Mouse (Mus musculus): ENCODE measurements around the gene Rps8.
"Not testable (repeated sequence)": the region's sequence is repeated elsewhere in the genome, so short reads cannot be mapped to it uniquely, and the experiment has no call there.

Rps8 gene

DNA sequence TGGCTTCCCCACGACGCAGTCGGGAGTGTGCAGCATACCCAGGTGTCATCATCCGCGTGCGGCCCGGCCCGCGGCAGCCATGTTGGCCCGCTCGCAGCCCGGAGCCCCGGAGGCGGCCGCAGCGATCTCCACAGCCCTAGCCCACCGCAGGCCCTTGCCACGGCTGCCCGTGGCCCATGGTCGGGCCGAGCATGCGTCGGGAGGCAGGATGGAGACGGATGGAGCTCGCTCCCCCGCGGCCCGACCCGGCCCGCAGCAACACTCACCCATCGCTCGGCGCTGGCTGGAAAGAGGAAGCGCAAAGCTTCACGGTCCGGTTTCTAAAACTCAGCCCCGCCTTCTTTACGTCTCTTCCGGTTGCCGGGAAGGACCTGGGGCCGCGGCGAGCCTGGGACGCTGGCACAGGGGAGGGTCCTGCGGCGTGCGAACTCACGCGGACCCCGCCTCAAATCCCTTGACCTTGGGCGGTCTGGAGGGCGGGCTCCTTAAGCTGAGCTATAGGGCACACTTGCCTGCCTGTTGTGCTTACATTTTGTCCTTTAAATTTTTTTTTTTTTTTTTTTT lies at the start of gene Rps8:
TSS of gene Rps8 (minus strand) at position 452 of the 564 bp plus-strand sequence.
- peak; percentile 90 to 92 for DNase-seq

DNA sequence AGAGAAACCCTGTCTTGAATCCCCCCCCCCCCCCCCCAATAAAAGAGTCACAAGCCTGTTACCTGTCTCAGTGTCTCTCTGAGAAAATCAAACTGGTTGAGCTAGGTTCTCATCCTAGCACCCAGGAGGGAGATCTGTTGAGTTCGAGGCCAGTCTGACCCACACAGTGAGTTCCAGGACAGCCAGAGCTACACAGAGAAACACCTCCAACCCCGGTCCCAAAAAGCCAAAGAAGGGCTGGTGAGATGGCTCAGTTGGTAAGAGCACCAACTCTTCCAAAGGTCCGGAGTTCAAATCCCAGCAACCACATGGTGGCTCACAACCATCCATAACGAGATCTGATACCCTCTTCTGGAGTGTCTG lies 46.9 kb upstream of the Rps8 start:
- no peak for DNase-seq

DNA sequence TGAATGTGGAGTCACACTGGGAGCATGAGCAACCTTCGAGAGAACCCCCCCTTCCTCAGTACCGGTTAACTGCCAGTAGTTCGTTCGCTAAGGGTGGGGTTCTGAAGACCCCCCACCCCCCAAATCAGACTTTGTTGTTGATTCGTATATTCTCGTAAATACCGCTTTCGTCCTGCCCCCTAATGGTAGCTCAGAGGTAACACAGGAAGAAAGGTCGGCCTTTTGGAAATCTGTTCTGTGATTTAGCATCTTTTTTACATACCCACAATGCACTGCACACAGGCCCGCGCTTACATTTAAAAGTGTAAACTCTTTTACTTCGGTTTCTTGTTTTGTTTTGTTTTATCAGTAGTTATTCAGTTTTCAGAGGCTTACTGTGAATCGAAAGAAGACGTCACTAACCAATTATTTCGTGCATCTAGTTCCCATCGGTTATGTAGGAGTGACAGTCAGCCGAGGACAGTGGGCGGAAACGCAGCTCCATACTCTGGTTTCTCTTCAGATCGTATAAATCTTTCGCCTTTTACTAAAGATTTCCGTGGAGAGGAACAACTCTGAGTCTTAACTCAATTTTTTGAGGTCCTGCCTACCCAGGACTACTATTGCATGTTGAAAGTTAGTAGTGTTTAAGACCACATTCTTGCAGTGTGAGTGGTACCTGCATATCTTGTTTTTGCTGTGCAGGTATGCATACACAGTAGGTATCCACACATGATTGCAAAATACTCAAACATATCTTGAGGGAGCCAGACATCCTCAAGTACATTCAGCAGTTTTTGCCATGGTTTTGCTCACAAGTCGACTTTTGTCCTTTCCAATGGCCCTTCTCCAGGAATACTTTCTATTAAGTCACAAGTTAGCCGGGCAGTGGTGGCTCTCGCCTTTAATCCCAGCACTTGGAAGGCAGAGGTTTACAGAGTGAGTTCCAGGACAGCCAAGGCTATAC lies 46.3 kb upstream of the Rps8 start:
- peak; percentile 61 to 67 for DNase-seq

DNA sequence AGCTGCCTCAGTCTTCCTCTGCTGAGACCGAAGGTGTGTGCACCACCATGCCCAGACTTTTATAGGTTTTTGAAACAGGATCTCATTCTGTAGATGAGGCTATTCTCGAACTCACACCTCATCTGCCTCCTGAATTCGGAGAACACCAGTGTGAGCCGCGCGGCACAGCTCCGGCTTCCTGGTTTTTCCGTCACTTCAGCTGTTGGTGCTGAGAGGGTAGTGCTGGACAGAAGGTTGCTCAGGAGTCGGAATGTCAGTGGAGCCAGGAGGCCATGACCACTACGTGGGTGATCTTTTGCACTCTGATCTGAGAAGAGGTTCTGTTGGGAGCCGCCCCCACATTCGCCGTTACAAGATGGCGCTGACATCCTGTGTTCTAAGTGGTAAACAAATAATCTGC lies 35.8 kb upstream of the Rps8 start:
- DNase-seq: no peak

DNA sequence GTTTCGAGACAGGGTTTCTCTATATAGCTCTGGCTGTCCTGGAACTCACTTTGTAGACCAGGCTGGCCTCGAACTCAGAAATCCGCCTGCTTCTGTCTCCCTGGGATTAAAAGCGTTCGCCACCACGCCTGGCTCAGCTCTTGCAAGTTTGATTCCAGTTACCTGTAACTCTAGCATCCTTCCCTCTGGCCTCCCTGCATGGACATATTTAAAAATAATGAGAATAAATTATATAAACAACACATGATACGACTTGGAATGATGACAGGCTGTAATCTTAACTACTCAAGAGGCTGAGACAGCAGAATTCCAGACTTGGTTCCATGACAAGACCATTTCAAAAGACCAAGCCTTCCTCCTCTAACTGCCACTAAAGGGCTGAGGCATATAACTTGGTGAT lies 34.6 kb upstream of the Rps8 start:
- no peak for DNase-seq

DNA sequence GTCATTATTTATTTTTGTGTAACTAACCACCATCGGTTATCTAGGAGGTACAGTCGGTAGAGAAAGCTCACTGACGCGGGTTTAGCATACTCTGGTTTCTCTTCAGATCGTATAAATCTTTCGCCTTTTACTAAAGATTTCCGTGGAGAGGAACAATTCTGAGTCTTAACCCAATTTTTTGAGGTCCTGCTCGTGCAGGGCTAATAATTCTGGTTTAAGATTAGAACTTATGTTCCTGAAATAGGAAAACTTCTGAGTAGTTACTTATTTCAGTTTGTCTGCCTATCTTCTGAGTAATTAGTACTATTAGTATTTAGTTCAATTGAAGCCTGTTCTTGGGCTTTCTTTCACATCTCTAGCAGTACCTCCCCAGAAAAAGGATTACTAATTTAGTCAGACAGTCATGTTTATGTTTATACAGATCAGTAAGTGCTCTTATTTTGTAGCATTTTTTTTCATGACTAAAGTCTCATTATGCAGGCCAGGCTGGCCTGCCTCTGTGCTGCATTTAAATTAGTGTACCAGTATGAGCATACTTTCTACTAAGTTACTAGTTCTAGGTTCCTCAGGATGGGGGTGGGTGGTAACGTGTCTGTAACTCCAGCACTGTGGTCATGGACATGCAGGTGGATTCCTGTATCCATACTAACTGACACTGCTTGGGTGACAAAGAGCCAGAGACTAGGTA lies 34.0 kb upstream of the Rps8 start:
- peak; percentile 37 to 39 for DNase-seq

DNA sequence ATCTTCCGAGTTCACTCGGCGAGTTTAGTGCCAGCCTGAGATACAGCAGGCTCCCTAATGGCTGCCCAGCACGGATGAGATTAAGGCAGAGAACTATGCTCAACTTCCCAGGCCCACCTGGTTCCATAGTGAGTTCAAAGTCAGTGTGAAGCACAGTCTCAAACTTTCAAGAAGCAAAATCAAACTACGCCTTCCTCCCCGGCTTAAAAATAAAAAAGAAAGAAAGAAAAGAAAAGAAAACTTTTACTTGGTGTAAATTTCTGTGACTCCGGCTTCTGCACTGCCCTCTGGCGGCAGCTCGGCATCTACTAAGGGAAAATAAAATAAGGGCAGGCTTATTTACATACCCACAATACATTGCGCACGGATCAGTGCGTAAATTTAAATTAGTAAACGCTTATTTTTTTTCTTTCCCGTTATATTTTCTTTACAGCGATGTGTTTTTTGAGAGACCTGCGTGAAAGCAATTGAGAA lies 33.4 kb upstream of the Rps8 start:
- peak; percentile 91 to 96 for DNase-seq

DNA sequence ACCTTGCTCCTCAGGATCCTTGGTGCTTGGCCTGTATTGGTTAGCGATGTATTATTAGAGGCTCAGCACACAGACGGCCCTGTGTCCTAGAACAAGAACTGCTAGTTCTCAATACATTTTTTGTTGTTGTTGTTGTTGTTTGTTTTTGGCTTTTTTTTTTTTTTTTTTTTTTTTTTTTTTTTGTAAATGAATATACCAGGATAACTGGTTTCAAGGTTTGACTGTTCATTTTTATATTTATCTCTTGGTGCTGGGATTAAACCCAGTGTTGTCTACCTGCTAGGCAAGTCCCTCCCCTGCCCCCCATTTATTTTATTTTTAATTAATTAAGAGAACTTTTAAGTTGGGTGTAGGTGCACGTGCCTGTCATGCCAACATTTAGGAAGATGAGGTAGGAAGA lies 32.9 kb upstream of the Rps8 start:
- DNase-seq: no peak

DNA sequence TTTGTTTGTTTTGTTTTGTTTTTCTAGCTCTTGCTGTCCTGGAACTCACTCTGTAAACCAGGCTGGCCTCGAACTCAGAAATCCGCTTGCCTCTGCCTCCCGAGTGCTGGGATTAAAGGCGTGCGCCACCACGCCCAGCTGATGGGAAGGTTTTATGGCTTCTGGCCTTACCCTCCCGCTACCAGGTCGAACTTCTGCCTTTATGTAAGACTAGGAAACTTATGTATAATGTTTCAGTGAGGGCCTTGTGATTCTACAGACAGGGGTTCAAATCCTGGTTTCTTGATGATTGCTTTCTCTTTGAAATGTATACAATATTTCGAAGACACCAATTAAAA lies 26.7 kb upstream of the Rps8 start:
- DNase-seq: not testable (repeated sequence)

DNA sequence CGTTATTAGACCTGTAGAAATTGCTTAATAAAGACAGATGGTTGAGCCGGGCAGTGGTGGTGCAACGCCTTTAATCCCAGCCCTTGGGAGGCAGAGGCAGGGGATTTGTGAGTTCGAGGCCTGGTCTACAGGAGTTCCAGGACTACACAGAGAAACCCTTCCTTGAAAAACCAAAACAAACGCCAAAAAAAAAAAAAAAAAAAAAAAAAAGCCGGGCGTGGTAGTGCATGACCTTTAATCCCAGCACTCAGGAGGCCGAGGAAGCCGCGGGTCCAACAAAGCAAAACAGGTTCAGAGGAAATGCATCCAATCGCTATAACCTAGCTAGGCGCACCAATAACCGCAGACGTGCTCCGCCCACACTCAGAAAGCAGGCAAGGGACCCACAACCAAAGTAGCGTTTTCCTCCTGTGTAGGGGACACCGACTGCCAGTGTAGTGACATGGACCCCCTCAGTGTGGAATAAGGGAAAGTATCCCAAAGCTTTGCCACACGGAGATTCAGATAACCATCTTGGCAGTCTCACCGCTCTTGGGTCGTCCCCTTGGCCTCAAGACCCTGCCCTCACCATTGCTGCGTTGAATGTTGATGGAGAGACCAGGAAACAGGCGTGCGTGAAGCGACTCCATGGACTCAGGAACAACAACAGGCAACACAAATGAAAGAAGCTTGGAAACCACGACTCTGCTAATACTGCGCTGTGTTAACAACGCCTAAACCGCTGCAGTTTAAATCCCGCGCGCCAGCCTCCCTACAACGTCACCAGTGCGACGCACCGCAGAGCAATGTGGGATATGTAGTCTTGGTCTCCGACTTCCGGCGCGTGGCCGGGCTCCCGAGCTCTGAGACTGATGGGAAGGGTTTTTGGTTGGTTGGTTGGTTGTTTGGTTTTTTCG lies 26.1 kb upstream of the Rps8 start, which contains the start of gene Kif2c:
TSS of gene Kif2c (minus strand) at position 777 of the 896 bp plus-strand sequence.
- DNase-seq: peak; percentile 94 to 95

DNA sequence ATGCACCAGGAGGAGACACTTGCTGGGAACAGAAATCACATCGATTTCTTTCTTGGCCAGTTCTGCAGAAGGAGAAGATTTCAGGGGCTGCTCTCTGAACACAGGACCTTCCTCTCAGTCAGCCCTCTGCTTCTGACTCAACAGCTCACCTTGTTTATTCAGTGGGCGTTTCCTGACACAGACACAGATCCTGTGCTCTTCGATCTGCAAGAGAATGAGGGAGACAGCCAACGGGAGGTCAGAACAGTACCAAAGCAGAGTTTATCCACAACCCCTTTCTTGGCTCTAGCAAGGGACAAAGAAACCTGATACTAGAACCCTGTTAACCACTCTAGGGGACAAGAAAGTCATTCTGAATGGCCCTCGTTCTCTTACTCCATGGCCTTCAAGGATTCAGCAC lies 13.9 kb upstream of the Rps8 start:
- no peak for DNase-seq

DNA sequence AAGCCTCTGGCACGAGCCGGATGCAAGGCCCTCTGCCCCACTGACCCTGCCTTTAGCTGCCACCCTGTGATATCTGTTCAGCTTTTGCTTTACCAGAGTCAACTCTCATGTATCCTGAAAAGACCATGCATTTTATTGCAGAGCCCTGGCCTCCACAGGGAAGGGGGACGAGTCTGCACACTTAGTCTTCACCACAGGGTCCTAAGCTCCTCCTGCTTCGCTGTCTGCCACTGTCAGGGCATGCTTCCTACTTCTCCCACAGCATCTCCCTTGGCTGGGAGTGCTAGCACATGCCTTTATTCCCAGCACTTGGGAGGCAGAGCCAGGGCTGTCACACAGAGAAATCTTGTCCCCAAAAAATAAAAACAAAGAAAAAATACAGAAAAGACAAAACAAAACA lies 5.1 kb upstream of the Rps8 start:
- no peak for DNase-seq

DNA sequence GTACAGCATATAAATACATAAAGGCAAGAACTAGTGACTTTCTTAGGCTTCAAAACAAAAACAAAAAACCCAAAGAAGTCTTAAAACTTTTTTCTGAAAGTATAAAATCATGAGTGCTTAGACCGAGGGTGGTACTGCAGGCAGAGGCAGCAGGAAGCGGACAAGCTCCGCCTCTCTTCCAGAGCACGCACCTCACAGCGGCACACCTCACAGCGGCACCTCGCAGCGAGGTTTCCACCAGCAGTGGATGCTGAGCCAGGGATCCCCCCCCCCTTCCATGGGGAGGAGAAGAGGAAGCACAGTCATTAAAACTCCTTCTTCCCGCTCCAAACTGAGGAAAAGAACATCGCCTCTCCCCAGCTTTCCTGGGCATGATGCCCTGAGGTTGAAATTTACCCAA lies 3.6 kb upstream of the Rps8 start:
- DNase-seq: no peak

DNA sequence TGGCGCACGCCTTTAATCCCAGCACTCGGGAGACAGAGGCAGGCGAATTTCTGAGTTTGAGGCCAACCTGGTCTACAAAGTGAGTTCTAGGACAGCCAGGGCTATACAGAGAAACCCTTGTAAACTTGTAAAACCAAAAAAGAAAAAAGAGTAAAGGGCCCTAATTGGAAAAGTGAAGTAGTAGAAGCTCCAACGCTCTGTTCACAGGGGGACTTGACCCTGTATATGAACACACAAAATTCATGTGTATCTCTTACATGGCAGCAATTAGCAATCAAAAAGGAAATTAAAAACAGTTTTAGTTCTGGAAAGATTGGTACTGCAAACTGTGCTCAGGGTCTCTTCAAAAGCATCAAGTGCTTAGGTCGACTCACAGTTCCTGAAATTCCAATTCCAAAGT lies 329 bp upstream of the Rps8 start:
- no peak for DNase-seq

DNA sequence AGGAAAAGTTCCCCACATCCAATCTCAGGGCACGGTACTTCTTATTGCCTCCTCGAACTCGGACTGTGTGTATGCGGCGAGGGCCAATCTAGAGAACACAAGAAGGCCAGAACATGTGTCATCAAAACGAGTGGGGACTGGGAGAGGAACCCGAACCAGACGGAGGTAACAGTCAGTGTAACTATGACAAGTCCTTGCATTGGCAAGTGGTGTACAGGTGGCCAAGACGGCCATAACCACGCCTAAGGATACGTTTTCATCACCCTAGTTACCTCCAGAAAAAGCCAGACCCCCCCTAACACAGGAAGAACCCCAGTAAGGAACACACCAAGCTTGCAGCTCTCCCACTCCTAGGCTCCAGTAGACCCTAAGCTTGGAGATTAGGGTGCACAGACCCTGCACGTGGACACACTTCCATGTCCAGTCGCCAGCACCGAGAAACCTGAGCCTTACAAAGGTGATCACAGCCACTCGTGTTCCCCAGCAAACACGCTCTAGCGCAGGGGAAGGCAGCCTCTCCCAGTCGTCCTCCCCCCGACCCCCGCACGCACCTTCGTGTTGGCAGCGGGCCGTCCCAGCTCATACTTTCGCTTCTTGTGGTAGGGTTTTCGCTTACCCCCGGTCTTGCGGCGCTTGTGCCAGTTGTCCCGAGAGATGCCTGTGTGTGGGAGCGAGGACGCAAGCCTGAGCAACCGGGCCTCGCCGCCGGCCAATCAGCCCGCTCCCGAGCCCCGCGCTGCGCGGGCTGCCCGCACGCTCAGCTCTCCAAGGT lies 837 bp downstream of the Rps8 start:
- DNase-seq: no peak

DNA sequence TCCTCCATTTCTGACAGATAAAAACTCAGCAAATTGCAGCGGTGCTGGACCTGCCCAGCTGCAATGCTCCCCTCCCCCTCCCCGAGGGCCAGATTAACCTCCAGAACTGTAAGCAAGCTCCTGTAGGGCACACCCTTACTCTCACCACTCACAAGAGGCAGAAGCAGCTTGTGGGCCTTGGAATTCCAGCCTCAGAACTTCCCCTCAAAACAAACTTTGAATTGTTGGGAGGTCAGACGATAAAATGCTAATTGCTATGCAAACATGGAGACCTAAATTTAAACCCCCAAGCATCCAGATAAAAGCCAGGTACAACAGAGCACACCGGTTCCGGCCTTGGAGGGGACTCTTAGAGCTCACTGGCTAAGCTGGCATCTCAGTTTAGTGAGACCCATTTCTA lies 3.3 kb downstream of the Rps8 start:
- DNase-seq: peak in 1 of 2 experiments; percentile 30

DNA sequence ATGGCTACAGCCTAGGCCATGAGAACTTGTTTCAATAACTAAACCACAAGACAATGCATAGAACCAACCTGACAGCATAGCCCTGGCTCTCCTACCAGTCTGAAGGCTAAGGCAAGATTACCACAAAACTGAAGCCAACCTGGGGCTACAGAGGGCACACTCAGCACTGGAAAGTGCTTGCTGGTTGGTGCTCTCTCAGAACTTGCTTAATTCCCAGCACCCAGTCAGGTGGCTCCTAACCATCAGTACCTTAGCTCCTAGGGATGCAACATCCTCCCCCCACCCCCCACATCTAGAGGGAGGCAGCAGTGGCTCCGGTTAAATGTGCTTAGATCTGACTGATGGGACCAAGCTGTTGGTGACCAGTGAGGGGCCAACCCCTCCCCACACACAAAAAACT lies 4.6 kb downstream of the Rps8 start:
- no peak for DNase-seq

DNA sequence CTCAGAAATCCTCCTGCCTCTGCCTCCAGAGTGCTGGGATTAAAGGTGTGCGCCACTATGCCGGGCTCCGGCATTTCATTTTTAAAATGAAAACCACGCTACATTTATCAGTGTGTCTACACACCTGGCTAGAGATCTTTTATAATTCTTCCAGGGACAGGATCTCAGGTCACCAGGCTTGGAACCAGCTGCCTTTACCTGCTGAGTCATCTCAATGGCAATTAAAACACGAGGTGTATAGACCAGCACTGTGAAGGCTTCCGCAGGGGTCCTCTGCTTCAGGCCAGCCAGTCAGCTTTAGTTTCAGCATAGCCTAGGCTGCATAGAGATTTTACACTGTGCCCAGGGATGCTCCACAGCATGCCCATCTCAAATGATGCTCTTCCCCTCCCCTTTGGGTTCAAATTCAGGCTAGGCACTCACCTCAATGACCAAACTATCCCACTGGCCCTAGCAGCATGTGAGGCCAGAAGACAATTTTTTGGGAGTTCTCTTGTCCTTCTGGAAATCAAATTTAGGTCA lies 5.8 kb downstream of the Rps8 start:
- DNase-seq: no peak

DNA sequence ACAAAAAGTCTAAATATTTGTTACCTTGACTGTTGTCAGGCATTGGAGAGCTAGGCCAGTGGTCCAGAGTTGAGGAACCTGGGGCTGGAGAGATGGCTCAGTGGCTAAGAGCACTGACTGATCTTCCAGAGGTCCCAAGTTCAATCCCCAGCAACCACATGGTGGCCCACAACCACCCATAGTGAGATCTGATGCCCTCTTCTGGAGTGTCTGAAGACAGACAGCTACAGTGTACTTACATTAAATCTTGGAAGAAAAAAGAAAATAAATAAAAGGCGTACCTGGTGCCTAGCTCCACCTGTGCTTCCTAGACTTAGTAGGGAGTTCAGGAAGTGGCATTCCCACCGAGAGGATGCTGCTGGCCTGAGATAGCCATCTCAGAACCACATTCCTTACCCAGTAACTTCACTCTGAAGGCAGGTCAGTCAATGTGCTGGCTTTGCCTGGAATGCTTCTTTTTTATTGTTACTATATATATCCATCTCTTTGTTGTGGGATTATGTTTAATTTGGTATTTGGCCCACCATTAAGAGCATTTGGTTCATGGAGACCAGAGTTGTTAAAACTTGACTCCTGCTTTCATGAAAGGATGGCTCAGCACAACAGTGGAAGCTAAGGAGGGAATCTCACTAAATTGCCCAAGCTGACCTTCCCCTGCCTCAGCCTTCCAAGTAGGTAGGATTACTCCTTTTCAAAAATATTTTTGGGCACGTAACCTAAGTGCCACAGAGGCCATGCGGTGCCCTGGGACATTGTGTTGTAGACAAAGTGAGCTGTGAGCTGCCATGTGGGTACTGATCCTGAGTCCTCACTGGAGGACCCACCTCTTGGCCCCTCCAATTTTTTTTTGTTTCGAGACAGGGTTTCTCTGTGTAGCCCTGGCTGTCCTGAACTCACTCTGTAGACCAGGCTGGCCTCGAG lies 6.5 kb downstream of the Rps8 start:
- no peak for DNase-seq

DNA sequence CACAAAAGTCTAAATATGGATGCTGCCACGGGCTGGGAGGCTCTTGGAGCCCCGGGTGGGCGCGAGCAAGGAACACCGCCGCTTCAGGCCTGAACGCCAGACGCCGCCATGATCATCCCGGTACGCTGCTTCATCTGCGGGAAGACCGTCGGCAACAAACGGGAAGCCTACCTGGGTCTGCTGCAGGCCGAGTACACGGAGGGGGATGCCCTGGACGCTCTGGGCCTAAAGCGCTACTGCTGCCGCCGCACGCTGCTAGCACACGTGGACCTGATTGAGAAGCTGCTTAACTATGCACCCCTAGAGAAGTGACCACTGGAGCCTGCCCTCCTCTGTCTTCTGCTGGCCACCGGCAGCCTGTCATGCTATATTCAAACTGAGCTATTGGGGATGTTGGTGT lies 7.2 kb downstream of the Rps8 start:
- DNase-seq: no peak

Data from kidney, postnatal 36 days (tissue).